Mouse (Mus musculus) brown adipose tissue, adult 24 weeks (tissue): ENCODE results near the gene Nme7. TPM values are rescaled to one million over a fixed set of nuclear protein-coding genes. Genes with fewer than 3 reads are reported as not detected.

ENCODE experiments used
- H3K27ac ChIP-seq: fragments of 200-500 bp; replicated peaks from 2 replicates; pipeline ENCODE4 v1.5.1; 2012; ENCODE audit warnings: low read depth, mild to moderate bottlenecking, low read length
- H3K4me1 ChIP-seq: fragments of 200-500 bp; 2 replicates; pipeline ENCODE4 v1.6.1; 2012; ENCODE audit warnings: low read length, mixed read lengths; ENCODE audit not compliant: control insufficient read depth, insufficient read depth, insufficient read length
- H3K4me3 ChIP-seq: fragments of 200-500 bp; 2 replicates; pipeline ENCODE4 v1.5.1; 2012; ENCODE audit warnings: low read depth, mild to moderate bottlenecking, low read length, moderate library complexity; ENCODE audit not compliant: insufficient read depth
- polyA plus RNA-seq: library from polyadenylated mRNA; stranded (reverse); fragments of >200 nt; gene quantifications from 2 replicates; pipeline ENCODE4 v1.2.4, GENCODE M21; 2012; ENCODE audit not compliant: missing spikeins, insufficient read depth, insufficient read length

Nme7 gene
- polyA plus RNA-seq, 1 experiment = 20.5 TPM

DNA sequence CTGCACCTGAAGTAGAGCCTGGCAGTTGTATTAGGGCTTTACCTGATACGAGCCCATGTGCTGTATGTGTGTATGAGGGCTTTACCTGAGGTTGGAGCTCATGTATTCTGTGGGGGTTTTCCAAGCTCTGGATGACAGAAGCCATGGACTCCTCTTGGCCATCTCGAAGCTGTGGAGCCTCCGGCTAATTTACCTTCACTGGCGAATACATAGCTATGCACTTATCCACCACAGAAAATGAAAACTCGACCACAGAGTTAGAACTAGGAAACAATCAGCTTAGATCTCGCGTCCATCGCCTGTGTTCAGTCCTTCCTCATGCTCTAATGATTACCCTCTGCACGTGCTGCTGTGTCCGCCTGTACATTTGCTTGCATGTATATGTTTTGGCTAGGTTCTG lies 80.4 kb downstream of the Nme7 start:
- no peak overlapping the region for H3K27ac ChIP-seq
- no peak overlapping the region for H3K4me3 ChIP-seq

DNA sequence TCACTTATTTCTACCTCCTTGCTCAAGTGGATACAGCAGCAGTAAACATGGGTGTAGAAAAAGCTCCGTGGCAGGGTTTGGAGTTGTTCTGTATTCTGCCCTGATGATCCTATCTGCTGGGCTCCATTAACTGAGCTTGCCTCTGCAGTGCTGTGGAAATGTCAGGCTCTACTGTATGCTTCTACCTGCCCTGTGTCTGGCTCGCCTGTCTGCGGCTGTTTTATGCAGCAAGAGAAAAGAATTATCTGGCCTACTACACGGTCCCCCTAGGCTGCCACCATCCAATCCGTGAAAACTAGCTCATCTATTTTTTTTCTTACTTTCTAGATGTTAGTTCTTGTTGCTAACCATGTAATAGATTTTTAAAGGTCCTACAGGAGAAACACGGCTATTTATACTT lies 81.1 kb downstream of the Nme7 start:
- H3K27ac ChIP-seq = no peak overlapping the region
- no peaks in the 10 kb centered on the region for H3K4me1 ChIP-seq

More for the DNA sequence above, 80.4 kb downstream of the Nme7 start:
- H3K4me1 ChIP-seq = no peaks in the 10 kb centered on the region

DNA sequence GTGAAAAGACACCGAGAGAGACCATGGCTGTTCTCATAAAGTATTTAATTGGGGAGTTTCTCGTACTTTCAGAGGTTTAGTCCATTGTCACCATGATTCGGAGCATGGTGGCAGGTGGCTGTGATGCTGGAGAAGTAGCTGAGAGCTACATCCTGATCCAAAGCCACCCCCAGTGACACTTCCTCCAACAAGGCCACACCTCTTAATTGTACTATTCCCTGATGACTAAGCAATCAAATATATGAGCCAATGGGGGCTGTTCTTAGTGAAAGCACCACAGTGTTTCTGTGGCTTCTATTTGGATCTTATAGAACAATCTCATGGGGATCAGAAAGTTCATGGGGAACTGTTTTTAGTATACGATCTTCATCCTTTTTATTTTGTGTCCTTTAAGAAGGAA lies 85.8 kb downstream of the Nme7 start:
- Histone ChIP-seq H3K4me1 (no peaks in the 10 kb centered on the region), H3K4me3 (no peak overlapping the region), H3K27ac (no peak overlapping the region)

More for the DNA sequence above, 81.1 kb downstream of the Nme7 start:
- H3K4me3 ChIP-seq = no peak overlapping the region

DNA sequence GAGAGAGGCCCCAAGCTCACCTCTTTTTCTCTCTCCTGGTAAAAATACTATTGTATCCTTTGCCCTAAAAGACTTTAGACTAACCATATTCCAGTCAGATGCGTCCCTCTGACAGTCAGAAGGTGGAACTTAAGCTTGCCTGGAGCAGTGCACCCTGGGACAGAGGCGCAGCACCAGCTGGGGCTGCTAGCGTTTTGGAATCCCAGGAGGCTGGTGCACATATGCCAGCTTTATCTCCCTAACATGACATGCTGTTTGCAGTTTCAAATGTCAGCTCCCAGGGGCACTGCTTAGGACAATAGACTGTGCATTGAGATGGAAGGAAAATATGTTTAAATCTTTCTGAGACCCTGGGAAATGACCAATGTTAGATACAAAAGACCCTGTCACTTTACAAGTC lies 88.3 kb downstream of the Nme7 start:
- Histone ChIP-seq H3K4me3 (no peak overlapping the region), H3K27ac (no peak overlapping the region), H3K4me1 (no peaks in the 10 kb centered on the region)

DNA sequence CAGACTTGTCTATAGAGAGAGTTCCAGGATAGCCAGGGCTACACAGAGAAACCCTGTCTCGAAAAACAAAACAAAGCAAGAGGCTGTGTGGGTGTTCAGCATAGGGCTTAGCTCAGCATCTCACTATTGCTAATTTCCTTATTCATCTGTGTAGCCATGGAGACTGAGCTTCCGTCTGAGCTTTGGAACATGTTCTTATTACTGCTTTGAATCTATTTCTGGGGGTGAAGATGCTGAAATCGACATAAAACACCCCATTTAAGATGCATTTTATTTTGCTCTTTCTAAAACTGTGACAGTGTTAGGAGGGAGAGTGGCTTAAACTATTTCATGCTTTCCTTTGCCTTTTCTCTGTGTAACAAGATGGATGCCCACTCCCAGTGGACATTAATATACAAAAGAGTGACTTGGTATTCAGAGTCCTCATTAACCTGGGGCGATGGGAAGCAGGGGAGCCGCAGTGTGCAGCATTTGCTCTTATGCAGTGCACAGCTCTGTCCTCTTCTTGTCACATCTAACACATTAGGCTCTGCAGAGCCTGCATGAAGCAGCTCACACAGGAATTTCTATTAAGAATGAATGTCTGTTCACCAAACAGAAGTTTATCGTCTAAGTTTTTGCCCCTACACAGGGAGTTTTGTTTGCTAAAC lies 91.3 kb downstream of the Nme7 start:
- Histone ChIP-seq H3K27ac (no peak overlapping the region), H3K4me1 (no peaks in the 10 kb centered on the region), H3K4me3 (no peak overlapping the region)

DNA sequence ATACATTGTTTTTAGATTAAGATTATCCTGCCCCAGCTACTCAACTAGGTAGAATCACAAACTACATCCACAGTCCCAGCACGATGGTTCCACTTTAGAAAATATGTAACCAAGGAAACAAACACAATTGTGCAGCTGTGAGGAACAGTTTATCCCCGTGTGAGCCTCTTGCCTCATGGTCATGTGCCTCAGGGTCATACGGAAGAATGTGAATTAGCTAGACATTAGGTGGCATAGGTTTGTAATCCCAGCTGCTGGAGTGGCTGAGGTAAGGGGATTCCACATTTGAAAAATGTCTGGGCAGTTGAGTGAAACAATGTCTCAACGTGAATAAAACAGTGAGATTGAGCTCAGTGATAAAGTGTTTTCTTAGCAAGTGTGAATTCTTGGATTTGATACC lies 93.8 kb downstream of the Nme7 start:
- Histone ChIP-seq H3K4me3 (no peak overlapping the region), H3K27ac (no peak overlapping the region), H3K4me1 (no peaks in the 10 kb centered on the region)

DNA sequence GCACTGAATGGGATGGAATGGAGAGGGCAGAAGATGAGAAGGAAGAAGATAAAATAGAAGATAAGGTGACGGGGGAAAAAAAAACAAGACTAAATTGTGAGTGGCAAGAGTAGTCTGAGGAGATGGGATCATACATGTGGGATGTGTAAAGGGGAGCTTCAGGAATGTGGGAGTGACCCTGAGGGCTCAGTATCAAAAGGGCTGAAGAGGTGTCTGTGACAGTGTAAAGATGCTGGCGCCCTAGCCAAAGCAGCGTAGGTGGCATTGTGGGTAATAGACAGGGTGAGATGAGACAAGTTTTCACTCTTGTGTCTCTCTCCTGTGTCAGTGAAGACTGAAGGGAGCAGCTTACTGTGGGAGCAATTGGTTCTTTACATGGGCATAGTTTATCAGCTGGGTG lies 95.7 kb downstream of the Nme7 start:
- H3K27ac ChIP-seq = no peak overlapping the region
- no peaks in the 10 kb centered on the region for H3K4me1 ChIP-seq
- H3K4me3 ChIP-seq = no peak overlapping the region

DNA sequence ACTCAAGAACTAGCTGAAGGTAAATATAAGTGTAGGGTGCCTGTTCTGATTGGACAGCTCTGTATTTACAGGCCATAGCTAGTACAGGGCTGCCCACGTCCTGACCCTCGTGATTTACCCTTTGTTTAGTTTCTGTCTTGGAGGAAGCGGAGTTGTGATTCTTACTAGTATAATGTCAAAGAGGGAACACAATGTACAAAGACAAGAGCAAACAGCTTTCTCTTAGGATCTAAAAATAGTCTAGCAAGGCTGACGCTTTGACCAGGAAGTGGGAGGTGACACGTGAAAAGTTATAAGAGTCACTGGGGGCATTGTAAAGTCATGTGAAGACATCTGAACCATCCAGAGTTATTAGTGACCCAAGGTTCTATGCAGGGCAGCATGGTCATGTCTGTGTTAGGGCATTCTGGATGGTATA lies 101.5 kb downstream of the Nme7 start:
- Histone ChIP-seq H3K27ac (no peak overlapping the region; the same call in 1 of the 2 replicates), H3K4me1 (no peaks in the 10 kb centered on the region), H3K4me3 (no peak overlapping the region)

DNA sequence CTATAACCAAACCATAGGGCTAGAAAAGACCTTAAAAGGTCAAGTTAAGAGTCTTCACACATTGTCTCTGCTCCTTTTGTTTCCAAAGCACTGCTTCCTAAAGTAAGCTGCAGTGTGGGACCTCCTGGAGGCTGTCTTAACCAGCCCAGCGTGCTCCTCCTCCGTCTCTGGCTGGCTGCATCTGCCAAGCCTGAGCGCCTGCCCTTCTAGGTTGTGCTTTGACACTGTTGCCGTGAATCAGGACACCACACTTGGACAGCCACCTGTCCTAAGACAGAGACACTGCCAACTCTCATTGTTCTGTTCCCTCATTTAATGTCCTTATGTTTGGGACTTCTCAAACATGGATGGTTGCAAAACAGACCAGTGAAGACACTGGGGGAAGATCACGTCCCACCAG lies 102.6 kb downstream of the Nme7 start:
- H3K27ac ChIP-seq = no peak overlapping the region

DNA sequence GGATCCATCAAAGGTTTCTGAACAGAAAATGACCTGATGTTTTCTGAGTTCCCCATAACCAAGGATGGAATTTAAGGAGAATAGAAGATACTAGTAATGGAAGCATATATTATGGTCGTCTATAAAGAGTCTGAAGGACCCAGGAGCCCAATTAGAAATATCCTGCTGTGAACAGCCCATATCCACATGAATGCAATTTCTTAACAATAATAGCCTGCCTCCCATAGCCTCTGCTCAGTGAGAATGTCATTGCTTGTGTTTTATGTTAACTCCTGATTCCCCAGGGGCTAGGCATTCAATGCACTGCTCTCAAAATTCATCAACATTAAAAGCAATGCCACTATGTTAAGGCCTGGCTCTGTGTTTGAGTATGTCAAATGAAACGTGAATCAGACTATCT lies 104.7 kb downstream of the Nme7 start:
- no peaks in the 10 kb centered on the region for H3K4me1 ChIP-seq
- H3K4me3 ChIP-seq = no peak overlapping the region
- H3K27ac ChIP-seq = no peak overlapping the region

More for the DNA sequence above, 102.6 kb downstream of the Nme7 start:
- no peaks in the 10 kb centered on the region for H3K4me1 ChIP-seq
- no peak overlapping the region for H3K4me3 ChIP-seq

DNA sequence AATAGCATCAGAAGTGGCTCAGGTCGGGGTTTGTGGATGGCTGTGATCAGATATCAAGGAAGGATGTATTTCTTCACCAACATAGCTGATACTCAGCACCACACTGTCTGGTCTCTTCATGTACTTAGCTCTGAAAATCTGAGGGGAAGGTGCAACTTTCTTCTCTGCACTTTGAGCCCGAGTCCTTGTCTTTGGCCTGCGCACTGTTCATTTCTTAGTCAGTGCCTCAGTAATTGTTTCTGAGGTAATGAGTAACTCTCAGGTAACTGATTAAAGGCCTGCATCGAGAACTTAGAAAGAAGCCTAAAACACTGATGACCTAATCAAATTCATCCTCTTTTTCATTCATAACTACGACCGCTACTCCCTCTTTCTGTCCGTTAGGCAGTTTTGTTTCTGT lies 107.4 kb downstream of the Nme7 start:
- Histone ChIP-seq H3K27ac (no peak overlapping the region), H3K4me3 (no peak overlapping the region), H3K4me1 (no peaks in the 10 kb centered on the region)

DNA sequence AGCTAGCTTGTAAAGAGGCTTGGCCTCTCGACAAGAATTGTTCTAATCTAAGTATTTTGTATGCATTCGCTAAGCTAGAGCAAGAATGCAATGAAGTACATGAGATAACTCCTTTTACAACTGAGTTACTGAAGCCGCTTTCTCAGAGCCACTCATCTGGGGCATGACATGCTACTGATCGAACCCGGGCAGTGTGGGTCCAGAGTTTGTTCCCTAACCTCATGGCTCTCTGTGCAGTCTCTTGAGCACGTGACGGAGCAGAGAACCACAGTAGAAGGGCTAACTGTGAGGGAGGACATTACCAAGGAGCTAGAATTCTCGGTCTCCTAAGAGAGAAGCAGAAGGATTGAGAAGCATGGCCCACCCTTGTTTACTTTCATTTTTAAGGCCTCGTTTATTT lies 109.0 kb downstream of the Nme7 start:
- Histone ChIP-seq H3K4me1 (no peaks in the 10 kb centered on the region), H3K27ac (no peak overlapping the region), H3K4me3 (no peak overlapping the region)

DNA sequence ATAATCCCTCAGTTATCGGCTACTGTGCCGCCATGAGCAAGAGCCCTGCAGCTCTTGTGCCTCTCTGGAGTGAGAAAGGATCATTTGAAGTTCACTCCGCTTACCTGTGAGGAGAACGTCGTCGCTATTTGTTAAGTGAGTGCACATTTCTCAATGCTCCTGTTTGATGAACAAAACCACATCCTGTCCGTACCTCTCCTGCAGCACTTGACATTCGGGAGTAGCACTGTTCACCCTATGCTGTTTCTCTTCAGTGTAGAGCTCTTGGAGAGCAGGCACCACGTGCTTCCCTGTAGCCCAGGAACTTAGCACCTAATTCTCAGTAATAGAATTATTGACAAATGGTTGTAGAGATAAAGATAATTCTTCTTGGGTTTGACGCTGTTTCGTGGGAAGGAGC lies 109.7 kb downstream of the Nme7 start:
- Histone ChIP-seq H3K4me1 (peaks cover 3% of the 10 kb centered on the region; the same call in 1 of the 2 replicates), H3K4me3 (no peak overlapping the region), H3K27ac (no peak overlapping the region)

DNA sequence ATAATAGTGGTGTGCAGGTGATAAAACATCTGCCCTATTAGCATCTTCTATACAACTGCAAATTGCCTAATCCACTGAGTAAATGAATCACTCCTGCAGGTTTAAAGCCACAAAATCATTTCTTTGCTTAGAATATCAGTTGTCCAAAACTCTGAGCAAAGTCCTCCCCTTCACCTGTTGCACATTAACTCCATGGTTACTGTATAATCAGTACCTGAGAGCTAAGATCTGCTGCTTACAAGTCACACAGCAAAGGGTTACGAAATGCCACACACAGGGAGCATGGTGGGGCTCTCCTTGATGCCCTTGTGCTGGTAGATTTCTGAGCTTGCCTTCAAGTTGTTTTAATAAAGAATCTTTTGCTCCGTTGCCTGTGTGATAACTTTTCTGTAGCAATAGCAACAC lies 111.4 kb downstream of the Nme7 start:
- H3K4me3 ChIP-seq = no peak overlapping the region
- no peak overlapping the region for H3K27ac ChIP-seq
- H3K4me1 ChIP-seq = peaks cover 3% of the 10 kb centered on the region; the same call in 1 of the 2 replicates

DNA sequence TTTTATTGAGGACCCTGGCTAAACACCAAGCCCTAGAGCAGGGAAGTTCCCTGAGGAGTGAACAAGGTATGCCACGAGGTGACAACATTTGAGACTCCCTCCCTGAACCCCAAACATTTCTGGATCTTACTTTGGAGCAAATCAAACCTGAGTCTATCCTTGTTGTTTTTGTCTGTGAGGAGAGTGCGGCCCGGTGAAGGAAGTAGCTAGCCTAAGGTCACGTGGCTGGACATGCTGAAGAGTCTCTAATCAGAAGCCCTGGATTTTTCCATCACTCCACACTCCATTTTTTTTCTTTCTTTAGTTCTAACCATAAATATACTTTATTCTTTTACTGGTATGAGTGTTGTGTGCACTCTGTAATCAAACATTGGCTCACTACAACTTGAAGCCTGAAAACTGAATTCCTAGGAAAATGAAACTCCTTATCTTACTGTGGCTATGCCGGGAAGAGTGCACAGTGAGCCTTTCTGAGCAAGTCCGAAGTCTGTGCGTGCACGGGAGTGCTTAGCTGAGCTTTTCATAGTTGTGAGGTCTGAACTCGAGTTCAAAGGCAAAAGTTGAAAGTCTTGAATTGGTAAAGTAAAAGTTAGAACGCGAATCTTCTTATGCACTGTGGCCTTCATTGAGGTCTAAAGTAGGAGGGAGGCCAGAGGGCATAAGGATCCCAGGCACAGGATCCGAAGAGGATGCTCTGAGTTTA lies 112.9 kb downstream of the Nme7 start:
- Histone ChIP-seq H3K27ac (no peak overlapping the region), H3K4me3 (no peak overlapping the region), H3K4me1 (peaks cover 3% of the 10 kb centered on the region; the same call in 1 of the 2 replicates)

DNA sequence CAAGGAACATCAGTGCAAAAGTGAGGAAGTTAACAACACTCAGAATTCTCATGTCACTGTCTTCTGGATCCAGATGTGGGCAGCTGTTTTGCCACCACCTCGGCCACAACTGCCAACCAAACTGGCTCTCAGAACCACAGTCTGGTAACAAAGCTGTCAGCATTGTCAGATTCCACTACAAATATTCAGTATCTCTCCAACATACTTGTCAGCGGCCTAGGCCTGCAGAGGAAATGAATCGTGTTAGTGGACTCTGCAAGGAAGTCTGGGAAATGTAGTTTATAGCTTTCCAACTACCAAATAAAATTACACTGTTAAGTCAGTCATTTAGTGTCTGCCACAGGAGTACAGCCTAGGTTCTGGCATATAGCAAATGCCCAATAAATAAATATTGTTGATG lies 113.7 kb downstream of the Nme7 start:
- H3K4me1 ChIP-seq = peaks cover 3% of the 10 kb centered on the region; the same call in 1 of the 2 replicates
- no peak overlapping the region for H3K27ac ChIP-seq
- H3K4me3 ChIP-seq = no peak overlapping the region
